Mouse (Mus musculus) liver, postnatal 0 days (tissue): ENCODE measurements around the gene Lcn5.

Experiments
- CTCF ChIP-seq: sonication (generic); IDR thresholded peaks from 2 replicates; pipeline ENCODE4 v1.5.1; 2016; ENCODE audit warnings: antibody characterized with exemption, low read depth
- EP300 ChIP-seq: IDR thresholded peaks from 2 replicates; pipeline ENCODE4 v1.6.1; 2016; ENCODE audit warnings: antibody characterized with exemption, low read depth, mild to moderate bottlenecking

DNA sequence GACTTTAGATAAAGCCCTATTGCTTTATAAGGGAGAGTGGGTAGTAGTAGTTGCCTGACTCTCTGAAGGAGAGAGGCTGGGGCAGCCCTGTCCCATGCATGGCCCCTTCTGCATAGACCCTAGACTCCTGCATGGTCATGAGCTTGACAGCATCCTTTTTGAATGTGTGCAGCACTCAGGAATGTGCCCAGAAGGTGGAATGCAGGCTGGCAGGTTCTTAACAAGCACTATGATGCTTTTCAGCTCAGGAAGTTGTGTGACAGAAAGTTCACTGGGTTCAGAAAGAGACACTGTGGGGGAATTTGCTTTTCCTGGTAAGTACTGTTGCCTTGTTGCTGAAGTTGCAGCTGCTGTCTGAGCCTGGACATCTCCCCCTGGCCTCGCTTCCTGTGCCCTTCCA lies 3.2 kb upstream of the Lcn5 start:
- TF ChIP-seq CTCF (no peak), EP300 (no peak)
